Mouse (Mus musculus) thymus, postnatal 14 days (tissue): ENCODE data around the gene Hspb2.

Experiments
- DNase-seq: peaks from one replicate; pipeline ENCODE4 v3.0.0; 2021

Hspb2 gene

GRCm38 (mm10) chr9:50704907-50705306, 47.2 kb downstream of the Hspb2 start:
- DNase-seq: no peak
